Mouse (Mus musculus): ENCODE results near the gene 1110002E22Rik.

GRCm38 (mm10) chr3:138130692-138131091 lies 65.8 kb downstream of the 1110002E22Rik start:
- no peak for TF ChIP-seq CTCF (IDR thresholded peaks at IDR 0.05; ENCODE audit: borderline replicate concordance, insufficient read depth, low read depth, low read length)
- TF ChIP-seq POLR2A (IDR thresholded peaks at IDR 0.05; ENCODE audit: borderline replicate concordance, insufficient read depth, low read length), result no peak

Data from cerebellum, adult 2 months (tissue).